Mouse (Mus musculus) CH12.LX (cell line): ENCODE data around the gene RPS10-NUDT3. TPM values are rescaled to one million over a fixed set of nuclear protein-coding genes. Genes with fewer than 3 reads are reported as not detected.
A peak's percentile ranks its signal among the peaks of the same experiment; 100 is the strongest.

ENCODE experiments used
- DNase-seq: peaks from one replicate; pipeline ENCODE4 v3.0.0-alpha.2; 2013; ENCODE audit errors: extremely low read depth
- H3K27ac ChIP-seq: 2 replicates; pipeline ENCODE4 v1.5.1; 2012; ENCODE audit warnings: low read depth, mild to moderate bottlenecking, control low read depth, moderate library complexity; ENCODE audit not compliant: insufficient read depth
- H3K27me3 ChIP-seq: replicated peaks from 2 replicates; pipeline ENCODE3; 2012; ENCODE audit warnings: inconsistent platforms
- H3K36me3 ChIP-seq, 2 experiments: replicated peaks in 1 of 2; 2 replicates each; pipeline versions ENCODE3 to v1.6.1; 2012; ENCODE audit warnings: inconsistent platforms in 1 of 2, low read length in 1 of 2, mild to moderate bottlenecking in 1 of 2, mixed read lengths in 1 of 2, moderate library complexity in 1 of 2; ENCODE audit not compliant: control insufficient read depth in 1 of 2, insufficient read depth in 1 of 2
- H3K4me1 ChIP-seq, 2 experiments: 2 replicates each; pipeline ENCODE4 v1.6.1; 2012; ENCODE audit warnings: inconsistent platforms in 1 of 2, moderate library complexity in 1 of 2; ENCODE audit not compliant: insufficient read depth in 2 of 2, control insufficient read depth in 1 of 2
- H3K4me2 ChIP-seq: 2 replicates; pipeline ENCODE4 v1.6.1; 2012; ENCODE audit warnings: low read depth, mild to moderate bottlenecking, control low read depth; ENCODE audit not compliant: poor library complexity, insufficient read depth, severe bottlenecking
- H3K4me3 ChIP-seq, 3 experiments: fragments of 150-350 bp in 1 of 3; sonication (generic) in 1 of 3; replicated peaks in 1 of 3; 2 replicates each; pipeline versions ENCODE3 to v1.5.1; 2011 to 2012; ENCODE audit warnings: low read depth in 2 of 3, low read length in 2 of 3, mild to moderate bottlenecking in 2 of 3, moderate library complexity in 2 of 3, control low read depth in 1 of 3, improper control_type of control experiment in 1 of 3, inconsistent platforms in 1 of 3, mixed read lengths in 1 of 3; ENCODE audit not compliant: poor library complexity in 1 of 3
- H3K79me2 ChIP-seq: replicated peaks from 2 replicates; pipeline ENCODE4 v1.6.1; 2012; ENCODE audit warnings: mild to moderate bottlenecking, moderate library complexity; ENCODE audit not compliant: control insufficient read depth, poor library complexity, insufficient read depth, severe bottlenecking; ENCODE audit errors: extremely low read depth
- H3K9ac ChIP-seq: 2 replicates; pipeline ENCODE4 v1.6.1; 2012; ENCODE audit warnings: low read depth, mild to moderate bottlenecking, control low read depth, moderate library complexity; ENCODE audit not compliant: insufficient read depth
- H3K9me3 ChIP-seq: replicated peaks from 2 replicates; pipeline ENCODE3; 2012; ENCODE audit warnings: low read length, inconsistent platforms, mixed read lengths
- BHLHE40 ChIP-seq: IDR thresholded peaks from 2 replicates; pipeline ENCODE4 v1.6.1; 2011; ENCODE audit warnings: mild to moderate bottlenecking, low read depth, low read length, improper control_type of control experiment
- CHD2 ChIP-seq: IDR thresholded peaks from 2 replicates; pipeline ENCODE4 v1.6.1; 2011; ENCODE audit warnings: low read length, improper control_type of control experiment
- CTCF ChIP-seq, 2 experiments: IDR thresholded peaks in 1 of 2; conservative IDR thresholded peaks in 1 of 2; 2 replicates each; pipeline ENCODE4 v1.5.1; 2011 to 2012; ENCODE audit warnings: low read depth in 2 of 2, low read length in 2 of 2, improper control_type of control experiment in 1 of 2, inconsistent platforms in 1 of 2, mild to moderate bottlenecking in 1 of 2, moderate library complexity in 1 of 2
- ELF1 ChIP-seq: IDR thresholded peaks from 2 replicates; pipeline ENCODE4 v1.6.1; 2014; ENCODE audit warnings: low read depth, mild to moderate bottlenecking, inconsistent platforms, low read length, improper control_type of control experiment
- ETS1 ChIP-seq: conservative IDR thresholded peaks from 2 replicates; pipeline ENCODE4 v1.6.1; 2012; ENCODE audit warnings: low read depth, mild to moderate bottlenecking, inconsistent platforms, low read length, improper control_type of control experiment, moderate library complexity
- GABPA ChIP-seq: IDR thresholded peaks from 2 replicates; pipeline ENCODE4 v1.6.1; 2012; ENCODE audit warnings: low read depth, low read length, improper control_type of control experiment, inconsistent platforms; ENCODE audit not compliant: insufficient replicate concordance
- HCFC1 ChIP-seq: IDR thresholded peaks from 2 replicates; pipeline ENCODE4 v1.6.1; 2012; ENCODE audit warnings: low read depth, mild to moderate bottlenecking, inconsistent platforms, low read length, improper control_type of control experiment
- IRF4 ChIP-seq: IDR thresholded peaks from 2 replicates; pipeline ENCODE4 v1.6.1; 2014; ENCODE audit warnings: low read depth, mild to moderate bottlenecking, inconsistent platforms, low read length, improper control_type of control experiment
- JUN ChIP-seq: IDR thresholded peaks from 2 replicates; pipeline ENCODE4 v1.6.1; 2011; ENCODE audit warnings: low read depth, mild to moderate bottlenecking, low read length, improper control_type of control experiment, moderate library complexity; ENCODE audit not compliant: insufficient read depth
- JUND ChIP-seq: conservative IDR thresholded peaks from 2 replicates; pipeline ENCODE4 v1.6.1; 2011; ENCODE audit warnings: low read depth, low read length, improper control_type of control experiment
- MXI1 ChIP-seq: IDR thresholded peaks from 2 replicates; pipeline ENCODE4 v1.6.1; 2011; ENCODE audit warnings: mild to moderate bottlenecking, low read depth, low read length, improper control_type of control experiment
- NRF1 ChIP-seq: IDR thresholded peaks from 2 replicates; pipeline ENCODE4 v1.6.1; 2014; ENCODE audit warnings: low read depth, mild to moderate bottlenecking, inconsistent platforms, low read length, improper control_type of control experiment, moderate library complexity
- POLR2A ChIP-seq: IDR thresholded peaks from 2 replicates; pipeline ENCODE4 v1.6.1; 2011; ENCODE audit warnings: low read depth, mild to moderate bottlenecking, improper control_type of control experiment, low read length
- RAD21 ChIP-seq: IDR thresholded peaks from 2 replicates; pipeline ENCODE4 v1.6.1; 2011; ENCODE audit warnings: low read depth, mild to moderate bottlenecking, low read length, improper control_type of control experiment, moderate library complexity
- ZNF384 ChIP-seq: IDR thresholded peaks from 2 replicates; pipeline ENCODE4 v1.6.1; 2012; ENCODE audit warnings: low read depth, low read length, improper control_type of control experiment, inconsistent platforms
- dilution Hi-C: fragments of 300-500 bp; cut with MboI; formaldehyde crosslinking; loops from 2 replicates; pipeline ENCODE4 v1.14.3; 2020; ENCODE audit warnings: low sequenced_read_pairs; ENCODE audit not compliant: extremely low pct_unique_long_range_greater_than_20kb, extremely low pct_ligation_motif_present
- in situ Hi-C: fragments of 300-500 bp; cut with MboI; formaldehyde crosslinking; loops from 3 replicates; pipeline ENCODE4 v1.14.3; 2019; ENCODE audit warnings: low sequenced_read_pairs, low pct_ligation_motif_present, low pct_unique_long_range_greater_than_20kb, mixed read lengths
- polyA plus RNA-seq: library from polyadenylated mRNA; unstranded; fragments of >175 nt; gene quantifications from 2 replicates; pipeline ENCODE4 v1.2.1, GENCODE M21; 2012; ENCODE audit warnings: low read depth; ENCODE audit not compliant: insufficient read length
- total RNA-seq, 2 experiments: library from RNA; depleted of rRNA; stranded (reverse); fragments of 300-350 nt in 1 of 2; fragments of >200 nt in 1 of 2; gene quantifications; 2 replicates each; pipeline ENCODE4 v1.2.3; 2012 to 2014

Gene RPS10-NUDT3
- total and polyA plus RNA-seq, 3 experiments: 30.3 TPM; not detected in 2

DNA sequence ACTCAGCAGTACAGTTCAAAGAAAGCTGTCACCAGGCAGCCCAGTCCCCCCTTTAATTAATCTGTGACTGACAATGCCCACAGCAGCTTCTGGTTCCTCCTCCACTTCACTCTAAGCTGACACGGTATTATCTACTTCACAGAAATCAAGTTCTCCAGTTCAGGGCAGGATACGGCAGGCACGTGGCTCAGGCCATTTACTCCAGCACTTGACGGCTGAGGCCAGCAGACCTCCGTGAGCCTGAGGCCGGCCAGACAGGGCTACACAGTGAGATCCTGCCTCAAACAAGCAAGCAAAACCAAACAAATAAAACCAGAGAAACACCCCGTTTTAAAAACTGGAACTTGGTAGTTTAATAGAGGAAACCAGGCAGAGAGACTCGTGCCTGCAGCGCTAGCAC, 48.4 kb downstream of the RPS10-NUDT3 start:
- H3K9me3 ChIP-seq: no peaks in the 10 kb centered on the region
- H3K4me1 ChIP-seq: peaks cover 9 to 39% of the 10 kb centered on the region in 2 experiments; a peak in 2 of 4 replicates
- no peak overlapping the region for H3K4me3 ChIP-seq
- in situ Hi-C loops: no loop called here
- H3K27me3 ChIP-seq: no peaks in the 10 kb centered on the region
- no peak overlapping the region for H3K27ac ChIP-seq
- H3K4me2 ChIP-seq: no peak overlapping the region
- no peaks in the 10 kb centered on the region for H3K79me2 ChIP-seq
- no peak for DNase-seq
- peaks cover 30 to 92% of the 10 kb centered on the region in 2 experiments for H3K36me3 ChIP-seq
- H3K9ac ChIP-seq: no peak overlapping the region
- dilution Hi-C loops: no loop called here
- TF ChIP-seq MXI1 (no peak), JUND (no peak), HCFC1 (no peak), ELF1 (no peak), JUN (no peak), CTCF (conservative IDR thresholded peaks at IDR 0.05 in 1 of 2, IDR thresholded peaks at IDR 0.05 in 1 of 2; ENCODE audit: low read depth in 2 of 2, low read length in 2 of 2) (no peak), IRF4 (no peak), ZNF384 (no peak), ETS1 (no peak), GABPA (no peak)

- no peak for TF ChIP-seq RAD21
- no peak for TF ChIP-seq CHD2
- no peak for TF ChIP-seq NRF1
- peak; percentile 18; the same call in 1 of the 2 replicates for TF ChIP-seq BHLHE40
- no peak for TF ChIP-seq POLR2A
- TF ChIP-seq JUND: no peak
- peaks cover 36 to 88% of the 10 kb centered on the region in 2 experiments for H3K36me3 ChIP-seq
- H3K9me3 ChIP-seq: no peaks in the 10 kb centered on the region
- H3K9ac ChIP-seq: no peak overlapping the region
- no peaks in the 10 kb centered on the region for H3K27me3 ChIP-seq
- dilution Hi-C loops: no loop called here
- no peak overlapping the region for H3K4me3 ChIP-seq
- no peak overlapping the region for H3K4me2 ChIP-seq
- no peak overlapping the region for H3K27ac ChIP-seq
- peaks cover 12 to 55% of the 10 kb centered on the region in 2 experiments for H3K4me1 ChIP-seq
- DNase-seq: no peak
- in situ Hi-C loops: no loop called here
- H3K79me2 ChIP-seq: no peaks in the 10 kb centered on the region
These were observed 51.7 kb downstream of the RPS10-NUDT3 start for GRCm38 (mm10) chr17:27583185-27583894.
